Mouse (Mus musculus) cerebellum, adult 2 months (tissue): ENCODE data around the gene Pla2g4f. TPM values are rescaled to one million over a fixed set of nuclear protein-coding genes. Genes with fewer than 3 reads are reported as not detected.

Experiments used
- DNase-seq, 2 experiments: peaks; one replicate each; pipeline ENCODE4 v3.0.0; 2021
- H3K27ac ChIP-seq: fragments of 200-500 bp; 2 replicates; pipeline ENCODE4 v1.5.1; 2012; ENCODE audit warnings: low read length, control low read depth, inconsistent platforms; ENCODE audit not compliant: insufficient read depth
- H3K27me3 ChIP-seq: fragments of 200-500 bp; 2 replicates; pipeline ENCODE4 v1.6.1; 2012; ENCODE audit warnings: inconsistent platforms, mild to moderate bottlenecking, low read length, moderate library complexity; ENCODE audit not compliant: control insufficient read depth, insufficient read depth
- H3K4me1 ChIP-seq: fragments of 200-500 bp; 2 replicates; pipeline ENCODE4 v1.6.1; 2011; ENCODE audit warnings: low read length; ENCODE audit not compliant: control insufficient read depth, insufficient read depth
- H3K4me3 ChIP-seq: fragments of 200-500 bp; replicated peaks from 2 replicates; pipeline ENCODE3; 2011; ENCODE audit warnings: mild to moderate bottlenecking, low read depth, low read length, control low read depth; ENCODE audit not compliant: insufficient read depth
- CTCF ChIP-seq: fragments of 200-500 bp; IDR thresholded peaks from 2 replicates; pipeline ENCODE4 v1.5.1; 2011; ENCODE audit warnings: low read depth, mild to moderate bottlenecking, control low read depth, low read length, moderate library complexity, borderline replicate concordance; ENCODE audit not compliant: insufficient read depth
- POLR2A ChIP-seq: fragments of 200-500 bp; IDR thresholded peaks from 2 replicates; pipeline ENCODE4 v1.6.1; 2011; ENCODE audit warnings: low read length, control low read depth, borderline replicate concordance; ENCODE audit not compliant: insufficient read depth
- WGBS: fragments of 180-500 bp; shearing (Covaris S2); methylation state at CpG from one replicate; pipeline ENCODE4 v1.1.7; 2018; 5-methylcytosine and 5-hydroxymethylcytosine counted together
- polyA plus RNA-seq: library from polyadenylated mRNA; depleted of rRNA; stranded (reverse); fragments of >200 nt; gene quantifications from 2 replicates; pipeline ENCODE4 v1.2.3, GENCODE M21; 2012; rRNA removed

Gene Pla2g4f
- polyA plus RNA-seq, 1 experiment: 0.07 TPM

DNA sequence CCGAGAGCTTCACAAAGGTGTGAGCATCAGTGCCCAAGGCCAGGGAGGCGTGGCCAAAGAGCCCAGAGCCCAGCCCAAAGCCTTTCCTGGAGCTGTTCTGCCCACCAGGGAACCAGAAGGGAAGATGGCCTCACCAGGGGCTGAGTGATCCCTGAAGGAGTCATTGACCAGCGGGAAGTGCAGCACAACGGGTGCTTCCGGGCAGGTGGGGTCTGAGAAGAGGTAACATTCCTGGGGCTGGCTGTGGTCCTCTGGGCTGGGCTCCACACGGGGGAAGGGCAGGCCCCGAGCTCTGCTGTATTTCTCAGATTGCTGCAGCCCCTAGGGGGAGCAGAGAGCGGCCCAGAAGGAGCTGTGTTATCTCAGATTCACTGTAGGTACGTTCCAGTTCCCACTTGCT, 45.3 kb downstream of the Pla2g4f start:
- no peaks in the 10 kb centered on the region for H3K4me1 ChIP-seq
- TF ChIP-seq CTCF: no peak
- no peak for TF ChIP-seq POLR2A
- no peak overlapping the region for H3K4me3 ChIP-seq
- no peaks in the 10 kb centered on the region for H3K27me3 ChIP-seq
- H3K27ac ChIP-seq: no peak overlapping the region
- WGBS: 15% methylated on average over 9 of the region's 9 CpGs
- no peak for DNase-seq

DNA sequence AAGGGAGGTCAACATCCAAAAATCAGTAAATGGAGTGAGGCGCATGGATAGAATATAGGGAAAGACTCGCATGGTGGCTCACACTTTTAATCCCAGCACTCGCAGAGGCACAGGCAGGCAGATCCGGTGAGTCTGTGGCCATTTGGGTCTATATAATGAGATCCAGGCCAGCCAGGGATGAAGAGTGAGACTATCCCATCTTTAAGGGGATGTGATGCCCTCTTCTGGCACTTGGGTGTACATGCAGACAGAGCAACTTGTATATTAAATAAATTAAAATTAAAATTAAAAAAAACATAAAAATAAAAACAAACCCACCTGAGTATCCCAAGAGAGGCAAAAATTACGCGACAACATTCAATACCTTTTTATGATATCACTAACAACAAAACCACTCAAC, 48.4 kb downstream of the Pla2g4f start:
- peak in 1 of 2 experiments; percentile 32 for DNase-seq
- WGBS: 63% methylated on average over 6 of the region's 6 CpGs
- Histone ChIP-seq H3K4me3 (no peak overlapping the region), H3K4me1 (peaks cover 6% of the 10 kb centered on the region), H3K27ac (no peak overlapping the region), H3K27me3 (no peaks in the 10 kb centered on the region)
- TF ChIP-seq POLR2A (no peak), CTCF (peak; percentile 55; the same call in 1 of the 2 replicates)

DNA sequence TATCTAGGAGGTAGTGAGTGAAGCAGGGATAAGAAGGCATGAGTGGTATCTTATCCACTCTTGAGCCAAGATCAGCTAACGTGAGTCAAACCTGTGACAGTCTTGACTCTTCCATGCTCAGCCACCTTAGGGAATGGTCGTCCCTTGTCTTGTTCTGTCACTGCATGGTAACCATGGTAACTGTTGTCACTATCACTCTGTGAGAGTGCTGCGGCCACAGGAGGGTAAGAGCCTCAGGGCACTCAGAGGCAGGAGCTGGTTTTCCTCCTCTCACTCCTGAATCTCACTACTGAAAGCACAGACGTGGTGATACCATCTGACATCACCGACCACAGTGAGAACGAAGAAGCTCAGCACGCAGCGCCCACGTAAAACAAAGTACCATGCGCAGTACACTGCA, 49.1 kb downstream of the Pla2g4f start:
- 82% methylated on average over 10 of the region's 10 CpGs for WGBS

DNA sequence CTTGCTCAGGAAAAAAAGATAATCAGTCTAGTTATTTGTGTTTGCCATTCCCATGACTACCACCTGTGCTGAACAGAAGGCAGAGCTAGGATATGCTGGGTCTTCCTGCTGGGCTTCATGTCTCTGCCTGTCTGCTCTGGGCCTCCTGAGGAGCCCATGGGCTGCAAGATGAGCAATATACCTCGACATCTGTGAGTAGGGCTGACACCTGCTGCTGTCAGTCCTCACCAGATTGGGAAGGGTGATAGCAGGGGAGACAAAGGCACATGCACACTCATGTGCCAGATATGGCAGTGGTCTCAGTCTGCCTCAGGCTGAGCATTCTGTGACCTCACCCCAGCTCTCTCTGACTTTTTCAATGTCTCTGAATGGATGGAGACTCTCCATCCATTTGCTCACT, 51.1 kb downstream of the Pla2g4f start:
- Histone ChIP-seq H3K27me3 (no peaks in the 10 kb centered on the region), H3K27ac (no peak overlapping the region), H3K4me3 (no peak overlapping the region), H3K4me1 (peaks cover 6% of the 10 kb centered on the region)
- TF ChIP-seq POLR2A: no peak
- WGBS: 7% methylated on average over 1 of the region's 1 CpGs
- peak in 1 of 2 experiments; percentile 50 for DNase-seq

More for the DNA sequence above, 49.1 kb downstream of the Pla2g4f start:
- DNase-seq: no peak
- Histone ChIP-seq H3K4me1 (peaks cover 6% of the 10 kb centered on the region), H3K27ac (no peak overlapping the region), H3K27me3 (no peaks in the 10 kb centered on the region), H3K4me3 (no peak overlapping the region)
- TF ChIP-seq POLR2A: no peak
- TF ChIP-seq CTCF: no peak

DNA sequence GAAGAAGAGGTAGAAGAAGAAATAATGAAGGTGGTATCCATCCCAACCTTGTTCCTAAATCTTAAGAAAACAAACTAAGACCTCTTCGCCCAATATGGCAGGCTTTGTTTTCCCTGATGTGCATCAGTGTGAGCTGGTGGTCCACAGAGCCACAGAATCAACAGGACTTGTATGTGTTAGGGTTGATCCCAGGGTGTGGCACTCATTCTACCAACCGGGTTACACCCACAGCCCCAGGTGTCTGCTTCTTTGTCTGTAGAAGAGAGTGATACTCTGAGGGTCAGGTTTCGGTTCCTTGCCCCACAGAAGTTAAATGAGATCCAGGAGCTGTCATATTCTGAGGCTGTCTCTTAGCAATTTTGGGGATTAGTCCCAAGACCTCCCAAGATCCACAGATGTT, 52.6 kb downstream of the Pla2g4f start:
- no peaks in the 10 kb centered on the region for H3K27me3 ChIP-seq
- TF ChIP-seq CTCF (no peak), POLR2A (no peak)
- no peak overlapping the region for H3K4me3 ChIP-seq
- DNase-seq: no peak
- H3K4me1 ChIP-seq: peaks cover 6% of the 10 kb centered on the region
- 88% methylated on average over 3 of the region's 3 CpGs for WGBS
- no peak overlapping the region for H3K27ac ChIP-seq

DNA sequence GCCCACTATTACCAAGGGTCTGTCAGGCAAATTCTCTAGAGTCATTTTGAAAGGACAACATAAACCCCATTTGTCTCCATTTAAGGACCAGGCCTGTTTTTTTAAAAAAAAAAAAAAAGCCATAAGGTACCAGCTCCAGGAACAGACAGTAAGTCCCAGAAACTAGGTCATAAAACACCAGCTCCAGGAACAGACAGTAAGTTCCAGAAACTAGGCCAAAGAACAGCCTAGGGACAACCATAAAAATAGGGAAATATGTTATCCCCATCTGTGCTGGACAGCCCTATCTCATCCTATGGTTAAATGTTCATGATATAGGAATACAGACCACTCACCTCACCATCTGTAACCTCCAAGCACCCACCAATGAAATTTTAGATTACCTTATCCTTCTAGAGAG, 57.7 kb downstream of the Pla2g4f start:
- no peak for DNase-seq
- no peak overlapping the region for H3K27ac ChIP-seq
- no peak for TF ChIP-seq POLR2A
- no peak for TF ChIP-seq CTCF
- no peaks in the 10 kb centered on the region for H3K4me1 ChIP-seq
- no peaks in the 10 kb centered on the region for H3K27me3 ChIP-seq
- H3K4me3 ChIP-seq: no peak overlapping the region

DNA sequence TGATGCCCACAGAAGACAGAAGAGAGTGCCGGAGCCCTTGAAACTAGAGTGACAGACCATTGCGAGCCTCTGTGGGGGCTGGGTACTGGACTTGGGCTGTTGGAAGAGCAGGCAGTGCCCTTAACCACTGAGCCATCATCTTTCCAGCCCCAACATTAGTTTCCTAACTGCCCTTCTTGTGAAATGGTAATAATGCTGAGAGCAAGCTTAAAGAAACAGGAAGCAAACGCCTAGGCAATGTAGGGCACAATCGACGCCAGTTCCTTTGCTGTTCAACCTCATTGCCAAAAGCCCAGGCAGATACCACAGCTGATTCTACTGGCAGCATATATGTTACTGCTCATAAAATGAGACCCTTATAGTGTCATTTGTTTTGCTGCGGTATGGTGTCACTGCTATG, 61.3 kb downstream of the Pla2g4f start:
- Histone ChIP-seq H3K27me3 (no peaks in the 10 kb centered on the region), H3K4me1 (no peaks in the 10 kb centered on the region), H3K4me3 (no peak overlapping the region), H3K27ac (no peak overlapping the region)
- 89% methylated on average over 6 of the region's 6 CpGs for WGBS
- no peak for DNase-seq
- no peak for TF ChIP-seq POLR2A
- no peak for TF ChIP-seq CTCF

Other genes starting within 250 kb of the Pla2g4f start
- 13.2 and 14.3 TPM in 2 replicates for gene Ehd4, start 159.6 kb downstream of the Pla2g4f start, polyA plus RNA-seq
- gene Pla2g4e, start 68.8 kb downstream of the Pla2g4f start, polyA plus RNA-seq: 9.5 and 9.7 TPM in 2 replicates
- gene Pla2g4d, start 25.0 kb downstream of the Pla2g4f start, polyA plus RNA-seq: 0.07 and 0.08 TPM in 2 replicates
- gene Vps39, start 39.0 kb upstream of the Pla2g4f start, polyA plus RNA-seq: 66.1 and 66.6 TPM in 2 replicates
- gene Ganc, start 89.7 kb upstream of the Pla2g4f start, polyA plus RNA-seq: 12.8 and 13.6 TPM in 2 replicates
- gene Tmem87a, start 89.9 kb upstream of the Pla2g4f start, polyA plus RNA-seq: 22.7 and 24.4 TPM in 2 replicates
- gene Capn3, start 141.9 kb upstream of the Pla2g4f start, polyA plus RNA-seq: 1.4 and 1.7 TPM in 2 replicates
- 66.0 and 66.3 TPM in 2 replicates for gene Zfp106, start 249.7 kb upstream of the Pla2g4f start, polyA plus RNA-seq